Mouse (Mus musculus) bone marrow, adult 2 months (tissue): ENCODE results near the gene Mettl27. TPM values are rescaled to one million over a fixed set of nuclear protein-coding genes. Genes with fewer than 3 reads are reported as not detected.

Experiments used
- H3K27ac ChIP-seq: fragments of 200-500 bp; 2 replicates; pipeline ENCODE4 v1.5.1; 2012; ENCODE audit warnings: low read depth, mild to moderate bottlenecking, control low read depth, inconsistent platforms, low read length; ENCODE audit not compliant: control insufficient read depth, poor library complexity, insufficient read depth
- H3K4me1 ChIP-seq: fragments of 200-500 bp; 2 replicates; pipeline ENCODE4 v1.6.1; 2011; ENCODE audit warnings: low read length; ENCODE audit not compliant: control insufficient read depth, insufficient read depth
- H3K4me3 ChIP-seq: fragments of 200-500 bp; replicated peaks from 2 replicates; pipeline ENCODE3; 2011; ENCODE audit warnings: mild to moderate bottlenecking, low read depth, low read length, control low read depth; ENCODE audit not compliant: control insufficient read depth
- CTCF ChIP-seq: fragments of 200-500 bp; IDR thresholded peaks from 2 replicates; pipeline ENCODE4 v1.5.1; 2011; ENCODE audit warnings: low read length, control low read depth; ENCODE audit not compliant: control insufficient read depth, insufficient read depth
- POLR2A ChIP-seq: fragments of 200-500 bp; IDR thresholded peaks from 2 replicates; pipeline ENCODE4 v1.6.1; 2011; ENCODE audit warnings: low read depth, mild to moderate bottlenecking, control low read depth, low read length, borderline replicate concordance; ENCODE audit not compliant: control insufficient read depth
- WGBS: fragments of 180-500 bp; shearing (Covaris S2); methylation state at CpG from one replicate; pipeline ENCODE4 v1.1.7; 2018; 5-methylcytosine and 5-hydroxymethylcytosine counted together
- polyA plus RNA-seq: library from polyadenylated mRNA; stranded (reverse); fragments of >200 nt; gene quantifications from 2 replicates; pipeline ENCODE4 v1.2.4, GENCODE M21; 2011; ENCODE audit warnings: low replicate concordance; ENCODE audit not compliant: missing spikeins, insufficient read depth, insufficient read length

Mettl27 gene
- polyA plus RNA-seq, 1 experiment = 11.4 TPM

GRCm38 (mm10) chr5:134989741-134990140 lies 57.6 kb downstream of the Mettl27 start:
- TF ChIP-seq POLR2A (no peak), CTCF (no peak)
- Histone ChIP-seq H3K4me3 (no peak overlapping the region), H3K4me1 (no peaks in the 10 kb centered on the region), H3K27ac (no peak overlapping the region)
- WGBS = 42% methylated on average over 6 of the region's 6 CpGs

Other genes with a start within 250 kb of the Mettl27 start
- gene Limk1, start 243.8 kb upstream of the Mettl27 start, polyA plus RNA-seq = 5.9 and 8.6 TPM in 2 replicates
- 4.6 and 6.2 TPM in 2 replicates for gene Eln, start 185.0 kb upstream of the Mettl27 start, polyA plus RNA-seq
- gene Tmem270, start 25.6 kb upstream of the Mettl27 start, polyA plus RNA-seq = not detected in 2 replicates
- gene Cldn13, start 16.8 kb upstream of the Mettl27 start, polyA plus RNA-seq = 224 and 283 TPM in 2 replicates
- 11.1 TPM in 1 of 2 replicates, not detected in the other for gene Cldn4, start 14.6 kb downstream of the Mettl27 start, polyA plus RNA-seq
- not detected in 2 replicates for gene Cldn3, start 53.8 kb downstream of the Mettl27 start, polyA plus RNA-seq
- 27.7 and 39.7 TPM in 2 replicates for gene Abhd11, start 76.8 kb downstream of the Mettl27 start, polyA plus RNA-seq
- 2.0 and 2.9 TPM in 2 replicates for gene Stx1a, start 91.1 kb downstream of the Mettl27 start, polyA plus RNA-seq
- 16.0 and 18.8 TPM in 2 replicates for gene Dnajc30, start 131.8 kb downstream of the Mettl27 start, polyA plus RNA-seq
- gene Bud23, start 132.6 kb downstream of the Mettl27 start, polyA plus RNA-seq = 34.4 and 44.1 TPM in 2 replicates
- gene Vps37d, start 145.9 kb downstream of the Mettl27 start, polyA plus RNA-seq = 1.3 and 1.6 TPM in 2 replicates
- gene Mlxipl, start 157.5 kb downstream of the Mettl27 start, polyA plus RNA-seq = 4.1 and 4.6 TPM in 2 replicates
- 3.5 and 7.8 TPM in 2 replicates for gene Tbl2, start 217.3 kb downstream of the Mettl27 start, polyA plus RNA-seq
- gene Bcl7b, start 235.9 kb downstream of the Mettl27 start, polyA plus RNA-seq = 30.7 and 40.7 TPM in 2 replicates